Mouse (Mus musculus): ENCODE results near the gene AL607142.1. TPM values are rescaled to one million over a fixed set of nuclear protein-coding genes. Genes with fewer than 3 reads are reported as not detected.

Gene AL607142.1
- polyA plus RNA-seq, 1 experiment: not detected

GRCm38 (mm10) chr4:120091997-120092783, 27.4 kb downstream of the AL607142.1 start:
- TF ChIP-seq CTCF (IDR thresholded peaks at IDR 0.05; ENCODE audit: extremely low read depth, insufficient read length, insufficient replicate concordance, low read depth, low read length) (no peak), POLR2A (IDR thresholded peaks at IDR 0.05; ENCODE audit: low read depth, low read length) (no peak)
- Histone ChIP-seq H3K27me3 (ENCODE audit: control insufficient read depth, insufficient read depth, low read length) (no peaks in the 10 kb centered on the region), H3K27ac (ENCODE audit: insufficient read depth, low read depth, low read length) (no peak overlapping the region), H3K4me3 (ENCODE audit: low read depth, low read length) (no peak overlapping the region), H3K4me1 (ENCODE audit: control insufficient read depth, insufficient read depth, insufficient read length, low read length) (no peaks in the 10 kb centered on the region), H3K36me3 (ENCODE audit: control insufficient read depth, insufficient read depth, low read length) (0 out of 2 replicates have a peak, but pooled peaks cover 2% of the 10 kb centered on the region)
- WGBS: 87% methylated on average over 1 of the region's 1 CpGs

- TF ChIP-seq POLR2A (IDR thresholded peaks at IDR 0.05; ENCODE audit: low read depth, low read length) (no peak), CTCF (IDR thresholded peaks at IDR 0.05; ENCODE audit: extremely low read depth, insufficient read length, insufficient replicate concordance, low read depth, low read length) (no peak)
- H3K36me3 ChIP-seq (ENCODE audit: control insufficient read depth, insufficient read depth, low read length): 0 out of 2 replicates have a peak, but pooled peaks cover 2% of the 10 kb centered on the region
- no peaks in the 10 kb centered on the region for H3K27me3 ChIP-seq (ENCODE audit: control insufficient read depth, insufficient read depth, low read length)
- H3K27ac ChIP-seq (ENCODE audit: insufficient read depth, low read depth, low read length): no peak overlapping the region
- WGBS: 93% methylated on average over 19 of the region's 19 CpGs
- H3K4me1 ChIP-seq (ENCODE audit: control insufficient read depth, insufficient read depth, insufficient read length, low read length): no peaks in the 10 kb centered on the region
- H3K4me3 ChIP-seq (ENCODE audit: low read depth, low read length): no peak overlapping the region
These were observed 32.1 kb downstream of the AL607142.1 start for GRCm38 (mm10) chr4:120096935-120097334.

GRCm38 (mm10) chr4:120101186-120101585, 36.4 kb downstream of the AL607142.1 start:
- H3K27me3 ChIP-seq (ENCODE audit: control insufficient read depth, insufficient read depth, low read length): no peaks in the 10 kb centered on the region
- no peaks in the 10 kb centered on the region for H3K4me1 ChIP-seq (ENCODE audit: control insufficient read depth, insufficient read depth, insufficient read length, low read length)
- TF ChIP-seq CTCF (IDR thresholded peaks at IDR 0.05; ENCODE audit: extremely low read depth, insufficient read length, insufficient replicate concordance, low read depth, low read length) (no peak), POLR2A (IDR thresholded peaks at IDR 0.05; ENCODE audit: low read depth, low read length) (no peak)
- H3K4me3 ChIP-seq (ENCODE audit: low read depth, low read length): no peak overlapping the region
- no peak overlapping the region for H3K27ac ChIP-seq (ENCODE audit: insufficient read depth, low read depth, low read length)
- H3K36me3 ChIP-seq (ENCODE audit: control insufficient read depth, insufficient read depth, low read length): 0 out of 2 replicates have a peak, but pooled peaks cover 2% of the 10 kb centered on the region

GRCm38 (mm10) chr4:120104599-120104998, 39.8 kb downstream of the AL607142.1 start:
- 51% methylated on average over 5 of the region's 5 CpGs for WGBS
- H3K4me3 ChIP-seq (ENCODE audit: low read depth, low read length): no peak overlapping the region
- H3K27me3 ChIP-seq (ENCODE audit: control insufficient read depth, insufficient read depth, low read length): no peaks in the 10 kb centered on the region
- H3K27ac ChIP-seq (ENCODE audit: insufficient read depth, low read depth, low read length): no peak overlapping the region
- no peaks in the 10 kb centered on the region for H3K4me1 ChIP-seq (ENCODE audit: control insufficient read depth, insufficient read depth, insufficient read length, low read length)
- TF ChIP-seq CTCF (IDR thresholded peaks at IDR 0.05; ENCODE audit: extremely low read depth, insufficient read length, insufficient replicate concordance, low read depth, low read length) (peak; percentile 73; the same call in 1 of the 2 replicates), POLR2A (IDR thresholded peaks at IDR 0.05; ENCODE audit: low read depth, low read length) (no peak)
- H3K36me3 ChIP-seq (ENCODE audit: control insufficient read depth, insufficient read depth, low read length): no peaks in the 10 kb centered on the region

- Histone ChIP-seq H3K4me3 (ENCODE audit: low read depth, low read length) (no peak overlapping the region), H3K4me1 (ENCODE audit: control insufficient read depth, insufficient read depth, insufficient read length, low read length) (no peaks in the 10 kb centered on the region), H3K27ac (ENCODE audit: insufficient read depth, low read depth, low read length) (no peak overlapping the region), H3K36me3 (ENCODE audit: control insufficient read depth, insufficient read depth, low read length) (no peaks in the 10 kb centered on the region), H3K27me3 (ENCODE audit: control insufficient read depth, insufficient read depth, low read length) (no peaks in the 10 kb centered on the region)
- TF ChIP-seq CTCF (IDR thresholded peaks at IDR 0.05; ENCODE audit: extremely low read depth, insufficient read length, insufficient replicate concordance, low read depth, low read length) (no peak), POLR2A (IDR thresholded peaks at IDR 0.05; ENCODE audit: low read depth, low read length) (no peak)
- whole genome bisulfite sequencing: 89% methylated on average over 3 of the region's 3 CpGs
These were observed 41.6 kb downstream of the AL607142.1 start for GRCm38 (mm10) chr4:120106362-120106761.

- TF ChIP-seq CTCF (IDR thresholded peaks at IDR 0.05; ENCODE audit: extremely low read depth, insufficient read length, insufficient replicate concordance, low read depth, low read length): no peak
- TF ChIP-seq POLR2A (IDR thresholded peaks at IDR 0.05; ENCODE audit: low read depth, low read length): no peak
- Histone ChIP-seq H3K27me3 (ENCODE audit: control insufficient read depth, insufficient read depth, low read length) (no peaks in the 10 kb centered on the region), H3K4me3 (ENCODE audit: low read depth, low read length) (no peak overlapping the region), H3K27ac (ENCODE audit: insufficient read depth, low read depth, low read length) (no peak overlapping the region), H3K4me1 (ENCODE audit: control insufficient read depth, insufficient read depth, insufficient read length, low read length) (no peaks in the 10 kb centered on the region), H3K36me3 (ENCODE audit: control insufficient read depth, insufficient read depth, low read length) (no peaks in the 10 kb centered on the region)
- WGBS: 46% methylated on average over 8 of the region's 8 CpGs
These were observed 43.0 kb downstream of the AL607142.1 start for GRCm38 (mm10) chr4:120107787-120108186.

GRCm38 (mm10) chr4:120115516-120115915, 50.7 kb downstream of the AL607142.1 start:
- TF ChIP-seq POLR2A (IDR thresholded peaks at IDR 0.05; ENCODE audit: low read depth, low read length) (no peak), CTCF (IDR thresholded peaks at IDR 0.05; ENCODE audit: extremely low read depth, insufficient read length, insufficient replicate concordance, low read depth, low read length) (no peak)
- WGBS: 77% methylated on average over 3 of the region's 3 CpGs
- Histone ChIP-seq H3K27ac (ENCODE audit: insufficient read depth, low read depth, low read length) (no peak overlapping the region), H3K4me1 (ENCODE audit: control insufficient read depth, insufficient read depth, insufficient read length, low read length) (no peaks in the 10 kb centered on the region), H3K36me3 (ENCODE audit: control insufficient read depth, insufficient read depth, low read length) (no peaks in the 10 kb centered on the region), H3K4me3 (ENCODE audit: low read depth, low read length) (no peak overlapping the region), H3K27me3 (ENCODE audit: control insufficient read depth, insufficient read depth, low read length) (no peaks in the 10 kb centered on the region)
